Mouse (Mus musculus): Measurements from ENCODE around the gene Adgrg7. TPM values are rescaled to one million over a fixed set of nuclear protein-coding genes. Genes with fewer than 3 reads are reported as not detected.

The Adgrg7 gene
- polyA plus RNA-seq, 1 experiment from 2014 or later: not detected

GRCm38 (mm10) chr16:56681010-56681645 lies 114.5 kb downstream of the Adgrg7 start:
- Histone ChIP-seq H3K36me3 (ENCODE audit: control insufficient read depth, insufficient read depth) (no peaks in the 10 kb centered on the region), H3K4me1 (ENCODE audit: control insufficient read depth, low read depth, low read length) (no peaks in the 10 kb centered on the region), H3K27me3 (ENCODE audit: control insufficient read depth, insufficient read depth, low read depth, low read length) (no peaks in the 10 kb centered on the region), H3K9ac (ENCODE audit: low read depth, low read length) (no peak overlapping the region), H3K4me2 (ENCODE audit: low read depth, low read length) (no peak overlapping the region), H3K9me3 (replicated peaks; ENCODE audit: control insufficient read depth, low read length) (no peaks in the 10 kb centered on the region), H3K27ac (ENCODE audit: low read length) (no peak overlapping the region), H3K4me3 (ENCODE audit: low read depth, low read length) (no peak overlapping the region)
- ATAC-seq (ENCODE audit: low read depth): no peak
- WGBS (ENCODE audit: insufficient replicate concordance): 68% methylated on average over 8 of the region's 8 CpGs

GRCm38 (mm10) chr16:56677146-56677545 lies 118.5 kb downstream of the Adgrg7 start:
- Histone ChIP-seq H3K9me3 (replicated peaks; ENCODE audit: control insufficient read depth, low read length) (no peaks in the 10 kb centered on the region), H3K4me1 (ENCODE audit: control insufficient read depth, low read depth, low read length) (no peaks in the 10 kb centered on the region), H3K27ac (ENCODE audit: low read length) (no peak overlapping the region), H3K27me3 (ENCODE audit: control insufficient read depth, insufficient read depth, low read depth, low read length) (no peaks in the 10 kb centered on the region), H3K4me2 (ENCODE audit: low read depth, low read length) (no peak overlapping the region), H3K9ac (ENCODE audit: low read depth, low read length) (no peak overlapping the region), H3K36me3 (ENCODE audit: control insufficient read depth, insufficient read depth) (no peaks in the 10 kb centered on the region), H3K4me3 (ENCODE audit: low read depth, low read length) (no peak overlapping the region)
- no peak for ATAC-seq (ENCODE audit: low read depth)
- WGBS (ENCODE audit: insufficient replicate concordance): 62% methylated on average over 4 of the region's 4 CpGs

Other genes with a start within 250 kb of the Adgrg7 start
- gene Tfg, start 78.4 kb downstream of the Adgrg7 start, polyA plus RNA-seq (2015; fragmentation: Nextera tagmentation; extraction: Ambion mirVana): 70.8 and 71.7 TPM in 2 replicates
- gene Tmem45a, start 90.3 kb upstream of the Adgrg7 start, polyA plus RNA-seq (2015; fragmentation: Nextera tagmentation; extraction: Ambion mirVana): 0.89 and 1.1 TPM in 2 replicates
- not detected in 2 replicates for gene Lnp1, start 132.2 kb upstream of the Adgrg7 start, polyA plus RNA-seq (2015; fragmentation: Nextera tagmentation; extraction: Ambion mirVana)

Data from liver, embryonic 16.5 days (tissue).